Mouse (Mus musculus): ENCODE data around the gene Cpa1. TPM values are rescaled to one million over a fixed set of nuclear protein-coding genes. Genes with fewer than 3 reads are reported as not detected.

Cpa1 gene
- total and polyA plus RNA-seq, 3 experiments: not detected

DNA sequence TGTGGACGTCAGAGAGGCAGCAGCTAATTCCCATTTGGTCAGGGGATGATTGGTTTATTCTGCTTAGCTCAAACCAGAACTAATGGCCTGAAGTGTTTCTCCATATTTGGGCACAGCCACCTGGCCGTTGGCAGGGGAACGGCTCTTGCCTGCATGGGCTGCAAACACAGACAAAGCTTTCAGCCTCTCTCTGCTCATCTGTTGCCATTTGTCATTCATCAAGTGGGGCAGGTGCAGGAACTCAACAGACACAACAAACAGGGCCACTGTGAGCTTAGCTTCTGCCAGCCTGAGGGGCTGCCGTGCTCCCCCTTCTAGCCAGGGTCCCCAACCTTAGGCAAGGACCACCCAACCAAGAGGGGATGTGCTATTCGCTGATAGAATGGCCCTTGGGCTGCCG, 10.9 kb upstream of the Cpa1 start:
- no peak for DNase-seq (ENCODE audit: low read depth, low spot score)
- no peak for TF ChIP-seq MEF2A (IDR thresholded peaks at IDR 0.05; ENCODE audit: extremely low read depth, insufficient replicate concordance, low read depth, low read length, poor library complexity, severe bottlenecking)
- TF ChIP-seq E2F4 (IDR thresholded peaks at IDR 0.05; ENCODE audit: borderline replicate concordance, low read depth, low read length): no peak
- TF ChIP-seq RCOR1 (IDR thresholded peaks at IDR 0.05; ENCODE audit: low read depth, low read length): no peak
- TF ChIP-seq EP300 (IDR thresholded peaks at IDR 0.05; ENCODE audit: low read depth in 1 of 2, low read length in 2 of 2): no peak
- Histone ChIP-seq H3K79me2 (ENCODE audit: control insufficient read depth, insufficient read depth, low read length, poor library complexity) (no peaks in the 10 kb centered on the region), H3K4me3 (ENCODE audit: control insufficient read depth in 1 of 2, insufficient read depth in 1 of 2, low read depth in 2 of 2, low read length in 2 of 2) (no peak overlapping the region), H3K27ac (ENCODE audit: control insufficient read depth, low read depth, low read length) (no peak overlapping the region), H3K9me3 (replicated peaks; ENCODE audit: insufficient read depth, low read length) (no peaks in the 10 kb centered on the region), H3K27me3 (ENCODE audit: control insufficient read depth in 1 of 2, insufficient read depth in 2 of 2, low read length in 2 of 2) (no peaks in the 10 kb centered on the region; a peak in 1 of 4 replicates), H3K36me3 (ENCODE audit: control insufficient read depth in 1 of 2, insufficient read depth in 2 of 2, low read length in 2 of 2) (no peaks in the 10 kb centered on the region), H3K4me1 (ENCODE audit: control insufficient read depth in 1 of 2, insufficient read depth in 2 of 2, low read length in 2 of 2) (no peaks in the 10 kb centered on the region), H3K9ac (ENCODE audit: control insufficient read depth, low read depth, low read length, poor library complexity, severe bottlenecking) (no peak overlapping the region)

DNA sequence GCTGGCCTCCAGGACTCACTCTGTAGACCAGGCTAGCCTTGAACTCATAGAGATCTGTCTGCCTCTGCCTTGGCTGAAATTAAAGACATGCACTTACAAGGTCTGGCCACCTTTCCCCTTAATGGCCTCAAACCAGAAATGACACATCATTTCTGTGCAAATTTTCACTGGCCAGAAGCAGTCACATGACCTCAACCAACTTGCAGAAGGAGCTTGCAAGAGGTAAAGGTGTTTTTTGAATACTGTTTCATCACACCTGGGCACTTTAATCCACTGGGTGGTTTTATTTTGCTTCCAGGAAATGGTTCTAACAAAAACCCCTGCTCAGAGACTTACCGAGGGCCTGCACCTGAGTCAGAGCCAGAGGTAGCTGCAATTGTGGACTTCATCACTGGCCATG, 9.0 kb upstream of the Cpa1 start:
- DNase-seq (ENCODE audit: low read depth, low spot score): peak; percentile 16
- Histone ChIP-seq H3K4me1 (ENCODE audit: control insufficient read depth in 1 of 2, insufficient read depth in 2 of 2, low read length in 2 of 2) (no peaks in the 10 kb centered on the region), H3K4me3 (ENCODE audit: control insufficient read depth in 1 of 2, insufficient read depth in 1 of 2, low read depth in 2 of 2, low read length in 2 of 2) (no peak overlapping the region), H3K27ac (ENCODE audit: control insufficient read depth, low read depth, low read length) (no peak overlapping the region), H3K9ac (ENCODE audit: control insufficient read depth, low read depth, low read length, poor library complexity, severe bottlenecking) (no peak overlapping the region), H3K27me3 (ENCODE audit: control insufficient read depth in 1 of 2, insufficient read depth in 2 of 2, low read length in 2 of 2) (no peaks in the 10 kb centered on the region), H3K36me3 (ENCODE audit: control insufficient read depth in 1 of 2, insufficient read depth in 2 of 2, low read length in 2 of 2) (no peaks in the 10 kb centered on the region), H3K9me3 (replicated peaks; ENCODE audit: insufficient read depth, low read length) (no peaks in the 10 kb centered on the region), H3K79me2 (ENCODE audit: control insufficient read depth, insufficient read depth, low read length, poor library complexity) (no peaks in the 10 kb centered on the region)
- TF ChIP-seq MEF2A (IDR thresholded peaks at IDR 0.05; ENCODE audit: extremely low read depth, insufficient replicate concordance, low read depth, low read length, poor library complexity, severe bottlenecking) (no peak), USF1 (IDR thresholded peaks at IDR 0.05; ENCODE audit: low read depth, low read length) (peak; percentile 67; the same call in 1 of the 2 replicates)

DNA sequence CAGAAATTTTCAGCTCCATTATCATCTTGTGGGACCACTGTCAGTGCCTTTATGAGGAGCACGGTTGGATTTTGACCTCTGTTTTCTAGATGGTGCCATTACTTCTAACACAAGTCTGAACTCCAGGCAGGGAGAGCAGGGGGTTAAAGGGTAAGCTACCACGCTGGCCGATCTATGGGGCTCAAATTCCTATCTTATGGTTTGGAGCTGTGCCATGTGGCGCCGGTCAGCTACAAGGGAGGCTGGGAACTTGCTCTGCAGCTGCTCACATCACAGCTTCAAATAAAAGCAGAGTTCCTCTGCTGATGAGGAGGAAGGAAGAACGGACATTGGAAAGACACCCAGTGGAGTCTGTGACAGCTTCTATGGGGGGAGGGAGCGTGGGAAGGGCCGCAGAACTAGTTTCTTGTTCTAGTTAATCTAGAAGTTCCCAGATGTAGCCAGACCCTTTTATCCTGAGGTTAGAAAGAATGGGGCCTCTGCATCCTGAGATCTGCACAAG, 3.6 kb upstream of the Cpa1 start:
- Histone ChIP-seq H3K4me1 (ENCODE audit: control insufficient read depth in 1 of 2, insufficient read depth in 2 of 2, low read length in 2 of 2) (peaks cover 7 to 14% of the 10 kb centered on the region in 2 experiments), H3K9ac (ENCODE audit: control insufficient read depth, low read depth, low read length, poor library complexity, severe bottlenecking) (no peak overlapping the region), H3K36me3 (ENCODE audit: control insufficient read depth in 1 of 2, insufficient read depth in 2 of 2, low read length in 2 of 2) (peaks cover 0 to 4% of the 10 kb centered on the region in 2 experiments; a peak in 2 of 4 replicates), H3K79me2 (ENCODE audit: control insufficient read depth, insufficient read depth, low read length, poor library complexity) (no peaks in the 10 kb centered on the region), H3K27me3 (ENCODE audit: control insufficient read depth in 1 of 2, insufficient read depth in 2 of 2, low read length in 2 of 2) (no peaks in the 10 kb centered on the region), H3K9me3 (replicated peaks; ENCODE audit: insufficient read depth, low read length) (no peaks in the 10 kb centered on the region), H3K27ac (ENCODE audit: control insufficient read depth, low read depth, low read length) (no peak overlapping the region), H3K4me3 (ENCODE audit: control insufficient read depth in 1 of 2, insufficient read depth in 1 of 2, low read depth in 2 of 2, low read length in 2 of 2) (no peak overlapping the region)
- no peak for DNase-seq (ENCODE audit: low read depth, low spot score)
- TF ChIP-seq UBTF (IDR thresholded peaks at IDR 0.05; ENCODE audit: borderline replicate concordance, insufficient read depth, low read depth, low read length): no peak
- TF ChIP-seq POLR2AphosphoS2 (IDR thresholded peaks at IDR 0.05; ENCODE audit: low read length): no peak
- no peak for TF ChIP-seq MYB (IDR thresholded peaks at IDR 0.05; ENCODE audit: low read depth, low read length)
- TF ChIP-seq ZKSCAN1 (IDR thresholded peaks at IDR 0.05; ENCODE audit: low read depth, low read length): no peak
- no peak for TF ChIP-seq POLR2AphosphoS5 (IDR thresholded peaks at IDR 0.05; ENCODE audit: borderline replicate concordance, low read depth, low read length)
- no peak for TF ChIP-seq NELFE (IDR thresholded peaks at IDR 0.05; ENCODE audit: low read depth, low read length)
- TF ChIP-seq CTCF (IDR thresholded peaks at IDR 0.05 in 2 of 3, conservative IDR thresholded peaks at IDR 0.05 in 1 of 3; ENCODE audit: control insufficient read depth in 1 of 3, insufficient read depth in 1 of 3, low read depth in 2 of 3, low read length in 3 of 3, poor library complexity in 1 of 3, severe bottlenecking in 1 of 3): no peak
- TF ChIP-seq CHD1 (IDR thresholded peaks at IDR 0.05; ENCODE audit: low read depth, low read length): no peak
- no peak for TF ChIP-seq ETS1 (IDR thresholded peaks at IDR 0.05; ENCODE audit: low read depth, low read length)
- TF ChIP-seq KAT2A (conservative IDR thresholded peaks at IDR 0.05; ENCODE audit: low read depth, low read length): no peak
- TF ChIP-seq USF1 (IDR thresholded peaks at IDR 0.05; ENCODE audit: low read depth, low read length): no peak
- no peak for TF ChIP-seq ZMIZ1 (IDR thresholded peaks at IDR 0.05; ENCODE audit: low read depth, low read length)
- TF ChIP-seq SMC3 (IDR thresholded peaks at IDR 0.05; ENCODE audit: low read depth, low read length): no peak
- TF ChIP-seq ZNF384 (IDR thresholded peaks at IDR 0.05; ENCODE audit: low read depth, low read length): no peak
- no peak for TF ChIP-seq GATA1 (IDR thresholded peaks at IDR 0.05; ENCODE audit: low read depth, low read length)
- TF ChIP-seq TBP (IDR thresholded peaks at IDR 0.05; ENCODE audit: low read depth, low read length): no peak
